Mouse (Mus musculus): ENCODE data around the gene Fance. TPM values are rescaled to one million over a fixed set of nuclear protein-coding genes. Genes with fewer than 3 reads are reported as not detected.
A peak's percentile ranks its signal among the peaks of the same experiment; 100 is the strongest.

Fance gene
- polyA plus RNA-seq, 1 experiment from 2014 or later: 26.9 TPM

GRCm38 (mm10) chr17:28344050-28344607, 30.8 kb downstream of the Fance start:
- H3K9me3 ChIP-seq: no peaks in the 10 kb centered on the region
- H3K27me3 ChIP-seq: peaks cover 9% of the 10 kb centered on the region; the same call in 1 of the 2 replicates
- H3K4me3 ChIP-seq (replicated peaks): no peak overlapping the region
- peaks cover 39% of the 10 kb centered on the region for H3K4me1 ChIP-seq (replicated peaks)
- H3K27ac ChIP-seq: no peak overlapping the region
- no peak overlapping the region for H3K4me2 ChIP-seq (replicated peaks)
- no peak for ATAC-seq
- 46% methylated on average over 4 of the region's 4 CpGs for WGBS
- 0 out of 2 replicates have a peak, but pooled peaks cover 4% of the 10 kb centered on the region for H3K36me3 ChIP-seq
- peak overlapping the region; percentile 28; the same call in 1 of the 2 replicates for H3K9ac ChIP-seq (replicated peaks)

- no peak overlapping the region for H3K27ac ChIP-seq
- no peaks in the 10 kb centered on the region for H3K9me3 ChIP-seq
- H3K36me3 ChIP-seq: 0 out of 2 replicates have a peak, but pooled peaks cover 2% of the 10 kb centered on the region
- 67% methylated on average over 3 of the region's 3 CpGs for WGBS
- H3K4me1 ChIP-seq (replicated peaks): peaks cover 44% of the 10 kb centered on the region
- H3K4me2 ChIP-seq (replicated peaks): no peak overlapping the region
- no peak overlapping the region for H3K9ac ChIP-seq (replicated peaks)
- H3K4me3 ChIP-seq (replicated peaks): no peak overlapping the region
- ATAC-seq: no peak
- peaks cover 9% of the 10 kb centered on the region; the same call in 1 of the 2 replicates for H3K27me3 ChIP-seq
These were observed 31.4 kb downstream of the Fance start for GRCm38 (mm10) chr17:28344670-28345069.

GRCm38 (mm10) chr17:28345271-28345721, 32.0 kb downstream of the Fance start:
- no peak overlapping the region for H3K9ac ChIP-seq (replicated peaks)
- 14% methylated on average over 7 of the region's 8 CpGs for WGBS
- peaks cover 51% of the 10 kb centered on the region for H3K4me1 ChIP-seq (replicated peaks)

GRCm38 (mm10) chr17:28345882-28346281, 32.6 kb downstream of the Fance start:
- WGBS: 7% methylated on average over 10 of the region's 10 CpGs
- Histone ChIP-seq H3K4me1 (replicated peaks) (peaks cover 50% of the 10 kb centered on the region), H3K9me3 (no peaks in the 10 kb centered on the region), H3K4me3 (replicated peaks) (no peak overlapping the region), H3K36me3 (no peaks in the 10 kb centered on the region), H3K27me3 (peaks cover 9% of the 10 kb centered on the region; the same call in 1 of the 2 replicates), H3K4me2 (replicated peaks) (0 out of 2 replicates have a peak overlapping the region, but pooled peaks have one; percentile 0), H3K9ac (replicated peaks) (no peak overlapping the region), H3K27ac (no peak overlapping the region)
- no peak for ATAC-seq

More at GRCm38 (mm10) chr17:28345271-28345721, 32.0 kb downstream of the Fance start:
- H3K36me3 ChIP-seq: no peaks in the 10 kb centered on the region
- ATAC-seq: no peak
- H3K4me3 ChIP-seq (replicated peaks): no peak overlapping the region
- H3K4me2 ChIP-seq (replicated peaks): 0 out of 2 replicates have a peak overlapping the region, but pooled peaks have one; percentile 0
- H3K27ac ChIP-seq: no peak overlapping the region
- H3K27me3 ChIP-seq: peaks cover 9% of the 10 kb centered on the region; the same call in 1 of the 2 replicates
- H3K9me3 ChIP-seq: no peaks in the 10 kb centered on the region

GRCm38 (mm10) chr17:28347327-28347726, 34.0 kb downstream of the Fance start:
- no peak overlapping the region for H3K4me2 ChIP-seq (replicated peaks)
- peaks cover 52% of the 10 kb centered on the region for H3K4me1 ChIP-seq (replicated peaks)
- WGBS: 84% methylated on average over 10 of the region's 10 CpGs
- no peaks in the 10 kb centered on the region for H3K36me3 ChIP-seq
- no peak overlapping the region for H3K9ac ChIP-seq (replicated peaks)
- peaks cover 23% of the 10 kb centered on the region for H3K27me3 ChIP-seq
- H3K27ac ChIP-seq: no peak overlapping the region
- no peak overlapping the region for H3K4me3 ChIP-seq (replicated peaks)
- no peak for ATAC-seq
- H3K9me3 ChIP-seq: no peaks in the 10 kb centered on the region

- H3K9me3 ChIP-seq: no peaks in the 10 kb centered on the region
- 58% methylated on average over 6 of the region's 6 CpGs for WGBS
- H3K9ac ChIP-seq (replicated peaks): peak overlapping the region; percentile 32; the same call in 1 of the 2 replicates
- peaks cover 28% of the 10 kb centered on the region for H3K27me3 ChIP-seq
- H3K4me1 ChIP-seq (replicated peaks): peaks cover 52% of the 10 kb centered on the region
- 0 out of 2 replicates have a peak overlapping the region, but pooled peaks have one; percentile 87 for H3K4me2 ChIP-seq (replicated peaks)
- no peak overlapping the region for H3K4me3 ChIP-seq (replicated peaks)
- H3K36me3 ChIP-seq: no peaks in the 10 kb centered on the region
- no peak overlapping the region for H3K27ac ChIP-seq
- no peak for ATAC-seq
These were observed 34.9 kb downstream of the Fance start for GRCm38 (mm10) chr17:28348211-28348610.

- H3K4me3 ChIP-seq (replicated peaks): peak overlapping the region; percentile 61
- peak overlapping the region; percentile 87 for H3K4me2 ChIP-seq (replicated peaks)
- 13% methylated on average over 13 of the region's 13 CpGs for WGBS
- H3K9ac ChIP-seq (replicated peaks): peak overlapping the region; percentile 76
- H3K27me3 ChIP-seq: peaks cover 32% of the 10 kb centered on the region
- H3K36me3 ChIP-seq: no peaks in the 10 kb centered on the region
- no peaks in the 10 kb centered on the region for H3K9me3 ChIP-seq
- ATAC-seq: no peak
- no peak overlapping the region for H3K27ac ChIP-seq
- peaks cover 47% of the 10 kb centered on the region for H3K4me1 ChIP-seq (replicated peaks)
These were observed 36.1 kb downstream of the Fance start for GRCm38 (mm10) chr17:28349264-28349880.

GRCm38 (mm10) chr17:28349901-28350465, 36.7 kb downstream of the Fance start:
- peaks cover 35% of the 10 kb centered on the region for H3K27me3 ChIP-seq
- H3K9me3 ChIP-seq: no peaks in the 10 kb centered on the region
- ATAC-seq: peak; percentile 53
- peaks cover 47% of the 10 kb centered on the region for H3K4me1 ChIP-seq (replicated peaks)
- peak overlapping the region; percentile 61 for H3K4me3 ChIP-seq (replicated peaks)
- under 1% methylated on average over 49 of the region's 54 CpGs for WGBS
- no peaks in the 10 kb centered on the region for H3K36me3 ChIP-seq
- H3K4me2 ChIP-seq (replicated peaks): peak overlapping the region; percentile 87
- H3K9ac ChIP-seq (replicated peaks): peak overlapping the region; percentile 76
- no peak overlapping the region for H3K27ac ChIP-seq

GRCm38 (mm10) chr17:28350466-28351352, 37.4 kb downstream of the Fance start, which contains the start of gene Tead3:
TSS of gene Tead3 (minus strand) at chr17:28350817.
- Histone ChIP-seq H3K27me3 (peaks cover 35% of the 10 kb centered on the region), H3K9ac (replicated peaks) (peak within 1 kb of the TSS; percentile 76), H3K4me3 (replicated peaks) (peak within 1 kb of the TSS; percentile 61), H3K36me3 (no peaks in the 10 kb centered on the region), H3K4me2 (replicated peaks) (peak within 1 kb of the TSS; percentile 87), H3K27ac (no peak within 1 kb of the TSS), H3K9me3 (no peaks in the 10 kb centered on the region), H3K4me1 (replicated peaks) (peaks cover 41% of the 10 kb centered on the region)
- peak; percentile 77 for ATAC-seq
- WGBS: under 1% methylated on average over 61 of the region's 73 CpGs

GRCm38 (mm10) chr17:28351353-28351890, 38.1 kb downstream of the Fance start:
- peaks cover 35% of the 10 kb centered on the region for H3K27me3 ChIP-seq
- WGBS: 2% methylated on average over 29 of the region's 29 CpGs
- peak overlapping the region; percentile 76 for H3K9ac ChIP-seq (replicated peaks)
- H3K4me3 ChIP-seq (replicated peaks): peak overlapping the region; percentile 61
- H3K4me2 ChIP-seq (replicated peaks): peak overlapping the region; percentile 87
- no peak for ATAC-seq
- H3K4me1 ChIP-seq (replicated peaks): peaks cover 36% of the 10 kb centered on the region
- no peaks in the 10 kb centered on the region for H3K9me3 ChIP-seq
- H3K27ac ChIP-seq: no peak overlapping the region
- H3K36me3 ChIP-seq: no peaks in the 10 kb centered on the region

- Histone ChIP-seq H3K4me2 (replicated peaks) (0 out of 2 replicates have a peak overlapping the region, but pooled peaks have one; percentile 87), H3K36me3 (no peaks in the 10 kb centered on the region), H3K27me3 (peaks cover 35% of the 10 kb centered on the region), H3K27ac (no peak overlapping the region), H3K9ac (replicated peaks) (no peak overlapping the region), H3K4me1 (replicated peaks) (peaks cover 36% of the 10 kb centered on the region), H3K4me3 (replicated peaks) (no peak overlapping the region; the same call in 1 of the 2 replicates), H3K9me3 (no peaks in the 10 kb centered on the region)
- 13% methylated on average over 11 of the region's 11 CpGs for WGBS
- ATAC-seq: no peak
These were observed 38.7 kb downstream of the Fance start for GRCm38 (mm10) chr17:28352018-28352417.
